Mouse (Mus musculus): ENCODE data around the gene Zbtb20.

GRCm38 (mm10) chr16:43394013-43394568 lies 518.4 kb downstream of the Zbtb20 start:
- TF ChIP-seq CTCF (IDR thresholded peaks at IDR 0.05; ENCODE audit: borderline replicate concordance, insufficient read depth, low read length) = no peak
- TF ChIP-seq POLR2A (IDR thresholded peaks at IDR 0.05; ENCODE audit: low read depth, low read length) = no peak
